Mouse (Mus musculus) bone marrow macrophage, adult 2 months (primary cell): Measurements from ENCODE around the gene Antxr2. TPM values are rescaled to one million over a fixed set of nuclear protein-coding genes. Genes with fewer than 3 reads are reported as not detected.

Source experiments
- H3K27ac ChIP-seq: 2 replicates; pipeline ENCODE4 v1.5.1; 2012; ENCODE audit warnings: low read depth, low read length; ENCODE audit not compliant: insufficient read depth
- H3K4me1 ChIP-seq: 2 replicates; pipeline ENCODE4 v1.6.1; 2012; ENCODE audit warnings: low read length; ENCODE audit not compliant: control insufficient read depth, insufficient read depth
- H3K4me3 ChIP-seq: 2 replicates; pipeline ENCODE4 v1.5.1; 2012; ENCODE audit warnings: mild to moderate bottlenecking, low read length, moderate library complexity; ENCODE audit not compliant: insufficient read depth
- CTCF ChIP-seq: IDR thresholded peaks from 2 replicates; pipeline ENCODE4 v1.5.1; 2012; ENCODE audit warnings: low read depth, mild to moderate bottlenecking, low read length, moderate library complexity
- POLR2A ChIP-seq: IDR thresholded peaks from 2 replicates; pipeline ENCODE4 v1.6.1; 2012; ENCODE audit warnings: mild to moderate bottlenecking, low read depth, low read length, borderline replicate concordance
- polyA plus RNA-seq: library from polyadenylated mRNA; stranded (reverse); fragments of >200 nt; gene quantifications from 2 replicates; pipeline ENCODE4 v1.2.4, GENCODE M21; 2012; ENCODE audit not compliant: missing spikeins, insufficient read depth, insufficient read length

Gene Antxr2
- polyA plus RNA-seq, 1 experiment: 42.0 TPM

DNA sequence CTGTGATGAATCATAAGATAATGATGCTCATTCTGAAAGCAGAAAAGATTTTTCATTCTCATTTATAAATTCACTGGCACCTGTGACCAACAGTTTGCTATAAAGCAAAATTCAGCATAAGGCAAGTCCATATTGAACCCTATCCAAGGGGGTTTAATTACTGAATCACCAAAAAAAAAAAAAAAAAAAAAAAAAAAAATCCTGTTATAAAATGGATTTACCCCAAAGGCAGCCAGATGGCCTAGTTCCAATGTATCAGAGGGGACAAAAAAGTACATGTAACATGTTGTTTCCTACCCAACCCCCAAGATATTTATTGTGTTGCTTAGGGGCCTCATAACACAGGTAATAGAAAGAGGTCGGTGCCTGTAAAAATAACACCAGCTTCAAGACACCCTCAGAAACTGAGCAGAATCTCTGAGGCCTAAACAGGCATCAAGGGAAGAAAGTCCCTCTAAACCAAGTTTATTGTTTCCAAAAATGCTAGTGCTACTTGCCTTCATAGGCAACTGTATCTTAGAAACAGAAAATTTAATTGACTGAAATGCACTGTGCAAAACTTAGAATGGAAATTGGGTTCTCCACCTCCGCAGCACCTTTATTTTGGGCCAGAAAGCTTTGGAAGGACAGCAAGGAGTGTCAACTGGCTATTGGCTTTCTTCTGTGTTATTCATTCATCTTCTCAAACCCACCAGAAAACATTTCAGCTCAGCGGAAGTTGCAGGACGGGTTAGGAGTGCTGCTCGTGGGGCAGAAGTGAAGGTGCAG is 178.7 kb downstream of the Antxr2 start:
- H3K27ac ChIP-seq: no peak overlapping the region
- H3K4me1 ChIP-seq: no peaks in the 10 kb centered on the region
- TF ChIP-seq POLR2A (no peak), CTCF (no peak)
- no peak overlapping the region for H3K4me3 ChIP-seq

- Histone ChIP-seq H3K4me1 (no peaks in the 10 kb centered on the region), H3K4me3 (no peak overlapping the region), H3K27ac (no peak overlapping the region)
- TF ChIP-seq POLR2A: no peak
- TF ChIP-seq CTCF: no peak
Observed at GRCm38 (mm10) chr5:97847204-97847895, 183.5 kb downstream of the Antxr2 start.

GRCm38 (mm10) chr5:97846503-97846902 is 184.3 kb downstream of the Antxr2 start:
- TF ChIP-seq CTCF (no peak), POLR2A (no peak)
- Histone ChIP-seq H3K4me3 (no peak overlapping the region), H3K27ac (no peak overlapping the region), H3K4me1 (no peaks in the 10 kb centered on the region)

DNA sequence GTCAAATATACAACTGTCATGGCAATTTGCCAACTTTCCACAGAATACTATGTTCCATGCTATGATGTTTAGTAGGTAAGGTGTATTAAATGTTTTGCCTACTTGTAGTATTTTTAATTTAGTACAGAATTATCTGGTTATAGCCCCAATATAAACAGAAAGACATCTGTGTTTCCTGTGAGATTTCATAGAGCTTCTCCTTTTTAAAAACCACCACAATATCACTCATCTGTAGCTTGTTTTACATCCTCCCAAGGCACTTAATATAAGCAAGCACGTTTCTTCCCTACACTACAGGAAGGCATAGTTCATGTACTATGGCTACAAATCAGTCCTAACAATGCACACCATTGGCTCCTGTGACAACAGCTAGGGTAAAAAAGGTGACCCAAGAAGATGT is 188.8 kb downstream of the Antxr2 start:
- TF ChIP-seq POLR2A (no peak), CTCF (no peak)
- Histone ChIP-seq H3K27ac (no peak overlapping the region), H3K4me3 (no peak overlapping the region), H3K4me1 (no peaks in the 10 kb centered on the region)

DNA sequence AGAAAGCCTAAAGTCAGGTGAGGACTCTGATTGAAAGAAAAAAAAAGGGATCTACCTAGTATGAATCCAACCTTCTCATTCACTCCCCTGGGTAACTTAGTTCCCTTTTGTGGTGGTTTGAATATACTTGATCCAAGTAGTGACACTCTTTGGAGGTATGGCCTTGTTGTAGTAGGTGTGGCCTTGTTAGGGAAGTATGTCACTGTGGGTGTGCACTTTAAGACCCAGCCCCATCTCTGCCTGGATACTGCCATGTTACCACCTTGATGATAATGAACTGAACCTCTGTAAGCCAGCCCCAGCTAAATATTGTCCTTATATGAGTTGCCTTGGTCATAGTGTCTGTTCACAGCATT is 190.9 kb downstream of the Antxr2 start:
- Histone ChIP-seq H3K4me3 (no peak overlapping the region), H3K4me1 (peaks cover 2% of the 10 kb centered on the region), H3K27ac (no peak overlapping the region)
- TF ChIP-seq POLR2A (no peak), CTCF (no peak)

GRCm38 (mm10) chr5:97839271-97839923 is 191.4 kb downstream of the Antxr2 start:
- Histone ChIP-seq H3K27ac (no peak overlapping the region), H3K4me1 (peaks cover 7% of the 10 kb centered on the region), H3K4me3 (no peak overlapping the region)
- TF ChIP-seq POLR2A: no peak
- no peak for TF ChIP-seq CTCF

DNA sequence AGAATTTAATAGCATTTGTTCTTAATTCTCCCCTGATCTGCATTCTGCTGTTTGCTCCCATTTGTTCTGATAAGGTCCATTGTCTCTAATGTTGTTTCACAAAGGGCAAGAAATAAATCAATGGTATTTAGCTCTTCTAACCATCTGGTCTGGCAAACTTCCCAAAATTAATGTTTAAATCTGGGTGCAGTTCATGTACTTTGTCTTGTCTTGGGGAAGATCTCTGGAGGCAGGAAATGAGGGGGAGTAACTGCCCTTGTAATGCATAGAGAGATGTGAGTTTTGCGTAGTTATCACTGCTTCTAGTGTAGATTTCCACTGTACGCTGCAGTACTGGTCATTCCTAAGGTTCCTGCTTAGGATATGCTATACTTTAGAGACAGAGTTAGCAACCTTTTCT is 193.5 kb downstream of the Antxr2 start:
- Histone ChIP-seq H3K4me1 (peaks cover 7% of the 10 kb centered on the region), H3K4me3 (no peak overlapping the region), H3K27ac (no peak overlapping the region)
- no peak for TF ChIP-seq CTCF
- TF ChIP-seq POLR2A: no peak

- Histone ChIP-seq H3K4me1 (peaks cover 7% of the 10 kb centered on the region), H3K4me3 (no peak overlapping the region), H3K27ac (no peak overlapping the region)
- no peak for TF ChIP-seq POLR2A
- no peak for TF ChIP-seq CTCF
Observed at GRCm38 (mm10) chr5:97835418-97835817, 195.4 kb downstream of the Antxr2 start.

DNA sequence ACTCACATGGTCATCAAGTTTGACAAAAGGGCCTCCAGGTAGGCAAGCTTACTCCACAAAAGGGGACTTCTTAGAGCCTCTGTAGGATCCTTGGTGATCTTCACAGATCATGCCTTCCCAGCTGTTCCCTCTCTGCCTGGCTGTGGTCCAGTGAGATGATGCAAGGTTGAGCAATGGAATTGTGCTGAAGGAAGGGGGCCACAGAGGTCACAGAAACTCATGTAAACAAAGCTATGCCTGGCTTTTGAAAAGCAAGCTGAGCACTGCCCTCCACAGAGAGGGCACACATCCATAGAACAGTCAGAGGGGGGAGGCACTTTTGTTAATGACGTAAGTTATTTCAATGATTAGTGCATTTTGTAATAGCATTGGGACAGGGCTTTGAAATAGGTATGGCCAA is 196.1 kb downstream of the Antxr2 start:
- Histone ChIP-seq H3K27ac (no peak overlapping the region), H3K4me1 (peaks cover 7% of the 10 kb centered on the region), H3K4me3 (no peak overlapping the region)
- TF ChIP-seq CTCF (no peak), POLR2A (no peak)

Other genes with a start within 250 kb of the Antxr2 start
- gene Prdm8, start 136.2 kb upstream of the Antxr2 start, polyA plus RNA-seq: not detected in 2 replicates
- not detected in 2 replicates for gene Fgf5, start 223.1 kb upstream of the Antxr2 start, polyA plus RNA-seq